Comparison of ENCODE assay signal across 9 mouse cellular contexts in genomic region chr9:120674855-120675254, GRCm38 (mm10).
DNase-seq lines count a peak whose midpoint lies in the region; ATAC-seq and TF ChIP-seq lines count a peak whose summit lies in the region.
"Had no signal": no experiment of that assay in that cellular context is flagged by ENCODE, and none has a peak within 500 bp of the region (broad histone marks: within the 10 kb centered on the region; RNA-seq: fewer than 3 reads in every experiment).

No protein-coding gene starts in this region.

- WGBS in kidney, adult 2 months, result 47% methylated on average over 11 of the region's 11 CpGs
- 1% methylated on average over 11 of the region's 11 CpGs for WGBS in embryonic facial prominence, embryonic 11.5 days
- WGBS in intestine, embryonic 14.5 days, result 5% methylated on average over 11 of the region's 11 CpGs

- 0 out of 2 replicates have a peak overlapping the region, but pooled peaks have one; percentile 8 for H3K27ac ChIP-seq in kidney, adult 2 months (ENCODE audit: insufficient read depth, low read depth, low read length)
- no peak overlapping the region for H3K27ac ChIP-seq in embryonic facial prominence, embryonic 11.5 days (replicated peaks; ENCODE audit: low read depth, low read length)
- H3K27ac ChIP-seq in intestine, embryonic 14.5 days (ENCODE audit: low read depth), result no peak overlapping the region

- no peak overlapping the region for H3K4me3 ChIP-seq in kidney, adult 2 months (ENCODE audit: insufficient read depth, low read depth, low read length)
- no peak overlapping the region; the same call in 1 of the 2 replicates for H3K4me3 ChIP-seq in embryonic facial prominence, embryonic 11.5 days (ENCODE audit: low read depth, low read length)
- no peak overlapping the region for H3K4me3 ChIP-seq in intestine, embryonic 14.5 days (ENCODE audit: low read depth, low read length)
- H3K4me3 ChIP-seq: erythroblast, embryonic 14.5 days had no signal

- no peak for DNase-seq in kidney, adult 2 months
- DNase-seq in kidney, postnatal 10 days, result no peak
- no peak for DNase-seq in embryonic facial prominence, embryonic 11.5 days (ENCODE audit: low spot score)
- no peak for DNase-seq in intestine, embryonic 14.5 days (ENCODE audit: low spot score)
- DNase-seq in frontal cortex, postnatal 10 days (ENCODE audit: low spot score in 2 of 2), result no peak
- no peak for DNase-seq in adipocyte (ENCODE audit: low spot score)

- H3K9me3 ChIP-seq in embryonic facial prominence, embryonic 11.5 days (replicated peaks; ENCODE audit: control insufficient read depth, low read length), result no peaks in the 10 kb centered on the region
- H3K9me3 ChIP-seq in intestine, embryonic 14.5 days (ENCODE audit: control insufficient read depth, low read length), result no peaks in the 10 kb centered on the region

- H3K36me3 ChIP-seq in kidney, adult 2 months (ENCODE audit: control insufficient read depth, insufficient read depth, low read length), result no peaks in the 10 kb centered on the region
- H3K36me3 ChIP-seq in embryonic facial prominence, embryonic 11.5 days (replicated peaks; ENCODE audit: control insufficient read depth, insufficient read depth, low read depth, low read length), result no peaks in the 10 kb centered on the region
- no peaks in the 10 kb centered on the region for H3K36me3 ChIP-seq in intestine, embryonic 14.5 days (ENCODE audit: control insufficient read depth, insufficient read depth, low read length)

- TF ChIP-seq POLR2A in kidney, adult 2 months (IDR thresholded peaks at IDR 0.05; ENCODE audit: low read depth, low read length), result no peak

- 0 out of 2 replicates have a peak overlapping the region, but pooled peaks have one; percentile 13 for H3K9ac ChIP-seq in embryonic facial prominence, embryonic 11.5 days (replicated peaks; ENCODE audit: low read length)
- no peak overlapping the region for H3K9ac ChIP-seq in intestine, embryonic 14.5 days (ENCODE audit: low read length)

- no peak for TF ChIP-seq CTCF in kidney, adult 2 months (conservative IDR thresholded peaks at IDR 0.05; ENCODE audit: insufficient read depth, insufficient read length, low read depth, low read length)

- ATAC-seq in embryonic facial prominence, embryonic 11.5 days (replicated peaks; ENCODE audit: insufficient number of reproducible peaks, low FRiP score, low TSS enrichment, low read depth), result no peak
- no peak for ATAC-seq in intestine, embryonic 14.5 days (replicated peaks; ENCODE audit: low FRiP score, low TSS enrichment, low read depth)
- ATAC-seq in neutrophil, adult 5-6 weeks (ENCODE audit: extremely low read depth, insufficient number of reproducible peaks, low FRiP score, poor library complexity, severe bottlenecking), result 0 out of 2 replicates have a peak, but pooled peaks have one; percentile 18
- ATAC-seq in erythroblast, adult 5-6 weeks (replicated peaks; ENCODE audit: low FRiP score, poor library complexity, severe bottlenecking), result no peak

- peak overlapping the region; percentile 57 for H3K4me2 ChIP-seq in embryonic facial prominence, embryonic 11.5 days (ENCODE audit: low read depth, low read length)
- H3K4me2 ChIP-seq in intestine, embryonic 14.5 days (ENCODE audit: low read length), result peak overlapping the region; percentile 44

- H3K4me1 ChIP-seq in kidney, adult 2 months (ENCODE audit: control insufficient read depth, insufficient read depth, low read length), result peaks cover 17% of the 10 kb centered on the region
- peaks cover 6% of the 10 kb centered on the region; the same call in 1 of the 2 replicates for H3K4me1 ChIP-seq in embryonic facial prominence, embryonic 11.5 days (ENCODE audit: control insufficient read depth, insufficient read depth, low read length)
- H3K4me1 ChIP-seq in intestine, embryonic 14.5 days (replicated peaks; ENCODE audit: control insufficient read depth, insufficient read depth, low read length), result peaks cover 21% of the 10 kb centered on the region

- no peaks in the 10 kb centered on the region for H3K27me3 ChIP-seq in kidney, adult 2 months (replicated peaks; ENCODE audit: control insufficient read depth, insufficient read depth, low read length)
- H3K27me3 ChIP-seq in embryonic facial prominence, embryonic 11.5 days (ENCODE audit: control insufficient read depth, insufficient read depth, low read length), result peaks cover 9% of the 10 kb centered on the region
- H3K27me3 ChIP-seq in intestine, embryonic 14.5 days (replicated peaks; ENCODE audit: control insufficient read depth, insufficient read depth, low read length), result peaks cover 6% of the 10 kb centered on the region; the same call in 1 of the 2 replicates
